ENCODE assay signal across 16 mouse cellular contexts in genomic region chr15:78591680-78592451, GRCm38 (mm10). TPM values are rescaled to one million over a fixed set of nuclear protein-coding genes. Genes with fewer than 3 reads are reported as not detected.
DNase-seq lines count a peak whose midpoint lies in the region; ATAC-seq and TF ChIP-seq lines count a peak whose summit lies in the region.
"Had no signal": no experiment of that assay in that cellular context is flagged by ENCODE, and none has a peak within 500 bp of the region (broad histone marks: within the 10 kb centered on the region; RNA-seq: fewer than 3 reads in every experiment).

No protein-coding gene starts in this region.

- TF ChIP-seq CTCF in lung, embryonic 14.5 days (IDR thresholded peaks at IDR 0.05; ENCODE audit: low read depth), result no peak
- TF ChIP-seq CTCF in liver, postnatal 0 days (IDR thresholded peaks at IDR 0.05; ENCODE audit: low read depth), result no peak

- 54% methylated on average over 15 of the region's 15 CpGs for WGBS in lung, embryonic 14.5 days
- 51% methylated on average over 15 of the region's 15 CpGs for WGBS in liver, postnatal 0 days (ENCODE audit: insufficient replicate concordance)

- no peak overlapping the region for H3K27ac ChIP-seq in lung, embryonic 14.5 days (ENCODE audit: low read depth)
- H3K27ac ChIP-seq in liver, postnatal 0 days (ENCODE audit: low read depth), result no peak overlapping the region
- H3K27ac ChIP-seq: forebrain, embryonic 12.5 days; limb, embryonic 15.5 days had no signal

- H3K4me3 ChIP-seq in lung, embryonic 14.5 days (ENCODE audit: low read depth, low read length), result no peak overlapping the region
- no peak overlapping the region for H3K4me3 ChIP-seq in liver, postnatal 0 days (ENCODE audit: low read depth, low read length)
- H3K4me3 ChIP-seq: forebrain, embryonic 12.5 days; limb, embryonic 15.5 days had no signal

- H3K9me3 ChIP-seq in lung, embryonic 14.5 days (ENCODE audit: low read depth, low read length), result no peaks in the 10 kb centered on the region
- H3K9me3 ChIP-seq in liver, postnatal 0 days (ENCODE audit: low read length), result no peaks in the 10 kb centered on the region
- H3K9me3 ChIP-seq: forebrain, embryonic 12.5 days; limb, embryonic 15.5 days had no signal

- TF ChIP-seq EP300 in liver, postnatal 0 days (IDR thresholded peaks at IDR 0.05; ENCODE audit: low read depth), result no peak

- H3K4me1 ChIP-seq in lung, embryonic 14.5 days (ENCODE audit: insufficient read depth), result no peaks in the 10 kb centered on the region
- H3K4me1 ChIP-seq in liver, postnatal 0 days (ENCODE audit: insufficient read depth), result peaks cover 3% of the 10 kb centered on the region; the same call in 1 of the 2 replicates
- H3K4me1 ChIP-seq: forebrain, embryonic 12.5 days; limb, embryonic 15.5 days had no signal

- H3K9ac ChIP-seq in lung, embryonic 14.5 days, result no peak overlapping the region
- H3K9ac ChIP-seq in liver, postnatal 0 days (replicated peaks), result no peak overlapping the region
- H3K9ac ChIP-seq: forebrain, embryonic 12.5 days; limb, embryonic 15.5 days had no signal

- peak; percentile 4 for DNase-seq in lung, embryonic 14.5 days
- DNase-seq in lung, postnatal 14 days, result no peak
- DNase-seq in ES-CJ7 (ENCODE audit: low read depth, low spot score), result peak; percentile 52
- peak; percentile 51 for DNase-seq in liver, postnatal 0 days
- peak; percentile 69 to 70 for DNase-seq in spleen, adult 18-20 months
- DNase-seq in ovary, adult 18-20 months (ENCODE audit: low spot score), result no peak
- DNase-seq in layer of hippocampus, postnatal 25 days (ENCODE audit: extremely low spot score in 1 of 2, low spot score in 1 of 2), result no peak
- no peak for DNase-seq in adrenal gland, adult 18-20 months (ENCODE audit: low spot score in 2 of 2)
- DNase-seq: adrenal gland, adult 8-10 months; cerebellum, adult 11 months; gastrocnemius, postnatal 25 days; heart, postnatal 36 days; retina, postnatal 1 day had no signal

- no peaks in the 10 kb centered on the region for H3K27me3 ChIP-seq in lung, embryonic 14.5 days (ENCODE audit: insufficient read depth, low read length)
- no peaks in the 10 kb centered on the region for H3K27me3 ChIP-seq in liver, postnatal 0 days (ENCODE audit: insufficient read depth, low read length)
- H3K27me3 ChIP-seq: forebrain, embryonic 12.5 days; limb, embryonic 15.5 days had no signal

- H3K36me3 ChIP-seq in lung, embryonic 14.5 days (ENCODE audit: insufficient read depth), result no peaks in the 10 kb centered on the region
- no peaks in the 10 kb centered on the region for H3K36me3 ChIP-seq in liver, postnatal 0 days (replicated peaks; ENCODE audit: insufficient read depth, low read length)
- H3K36me3 ChIP-seq: forebrain, embryonic 12.5 days; limb, embryonic 15.5 days had no signal

- H3K4me2 ChIP-seq in lung, embryonic 14.5 days, result no peak overlapping the region
- H3K4me2 ChIP-seq in liver, postnatal 0 days (ENCODE audit: low read depth, low read length), result no peak overlapping the region
- H3K4me2 ChIP-seq: forebrain, embryonic 12.5 days; limb, embryonic 15.5 days had no signal

- no peak for ATAC-seq in lung, embryonic 14.5 days (ENCODE audit: insufficient read depth)
- ATAC-seq in liver, postnatal 0 days, result no peak

RNA-seq across cellular contexts. Expression of gene Cyth4, which starts 5.0 kb away (rescaled TPM):
- 4.2 and 4.9 TPM in 2 replicates for polyA plus RNA-seq in lung, embryonic 14.5 days (2014; fragmentation: Nextera tagmentation; extraction: Ambion mirVana)
- polyA plus RNA-seq in liver, postnatal 0 days (2015; fragmentation: Nextera tagmentation; extraction: Ambion mirVana), result 11.5 and 13.3 TPM in 2 replicates
- 10 to 100 TPM; 18.9 to 24.7 TPM for total RNA-seq in layer of hippocampus, postnatal 25 days (2021)
- total RNA-seq in adrenal gland, adult 18-20 months (2021), result 1 to 10 TPM; 8.0 to 9.9 TPM

RNA-seq across cellular contexts. Expression of gene Rac2, which starts 19.3 kb away (rescaled TPM):
- 12.2 and 16.2 TPM in 2 replicates for polyA plus RNA-seq in lung, embryonic 14.5 days (2014; fragmentation: Nextera tagmentation; extraction: Ambion mirVana)
- polyA plus RNA-seq in liver, postnatal 0 days (2015; fragmentation: Nextera tagmentation; extraction: Ambion mirVana), result 120 and 127 TPM in 2 replicates
- 1 to 10 TPM; 1.6 to 1.9 TPM for total RNA-seq in layer of hippocampus, postnatal 25 days (2021)
- total RNA-seq in adrenal gland, adult 18-20 months (2021), result 1 to 10 TPM; 4.2 to 8.9 TPM

RNA-seq across cellular contexts. Expression of gene Sstr3, which starts 47.4 kb away (rescaled TPM):
- 0.08 TPM in 1 of 2 replicates, not detected in the other for polyA plus RNA-seq in lung, embryonic 14.5 days (2014; fragmentation: Nextera tagmentation; extraction: Ambion mirVana)
- polyA plus RNA-seq in liver, postnatal 0 days (2015; fragmentation: Nextera tagmentation; extraction: Ambion mirVana), result not detected in 2 replicates
- total RNA-seq in layer of hippocampus, postnatal 25 days (2021), result 10 to 100 TPM; 22.9 to 27.2 TPM
- 1 to 10 TPM in 1 of 2 experiments, under 1 TPM in 1; 0.45 to 1.2 TPM for total RNA-seq in adrenal gland, adult 18-20 months (2021)
- total RNA-seq: gastrocnemius, postnatal 25 days; heart, postnatal 36 days had no signal
- polyA plus RNA-seq: embryonic facial prominence, embryonic 11.5 days had no signal

Comparison
In these comparisons a context has a peak if more than half of its experiments do, and no peak if none do; other contexts are left out.
1. DNase-seq: peak in lung, embryonic 14.5 days (single experiment), ES-CJ7 (single experiment), liver, postnatal 0 days (single experiment) and spleen, adult 18-20 months (2 of 2); none in lung, postnatal 14 days (single experiment), ovary, adult 18-20 months (single experiment), layer of hippocampus, postnatal 25 days (0 of 2) and adrenal gland, adult 18-20 months (0 of 2).
2. RNA of gene Sstr3, which starts 47.4 kb away (total RNA-seq): 22.9 to 27.2 TPM in layer of hippocampus, postnatal 25 days; 0.45 to 1.2 TPM in adrenal gland, adult 18-20 months; every median in the first group is over 10 times any median in the second.